Mouse (Mus musculus): ENCODE results near the gene Cbarp. TPM values are rescaled to one million over a fixed set of nuclear protein-coding genes. Genes with fewer than 3 reads are reported as not detected.

The Cbarp gene
- total and polyA plus RNA-seq, 3 experiments, result 0.19 to 2.4 (median 2.3) TPM

GRCm38 (mm10) chr10:80123932-80124562, 16.6 kb downstream of the Cbarp start:
- Histone ChIP-seq H3K9me3 (replicated peaks; ENCODE audit: low read length) (no peaks in the 10 kb centered on the region), H3K27me3 (replicated peaks) (no peaks in the 10 kb centered on the region), H3K36me3 (replicated peaks in 1 of 2; ENCODE audit: control insufficient read depth in 1 of 2, insufficient read depth in 1 of 2, low read length in 1 of 2) (peaks cover 82 to 94% of the 10 kb centered on the region in 2 experiments), H3K27ac (ENCODE audit: insufficient read depth, low read depth) (no peak overlapping the region), H3K4me2 (ENCODE audit: insufficient read depth, low read depth, poor library complexity, severe bottlenecking) (no peak overlapping the region), H3K79me2 (replicated peaks; ENCODE audit: control insufficient read depth, extremely low read depth, insufficient read depth, poor library complexity, severe bottlenecking) (peaks cover 56% of the 10 kb centered on the region), H3K9ac (ENCODE audit: insufficient read depth, low read depth) (no peak overlapping the region), H3K4me1 (ENCODE audit: control insufficient read depth in 1 of 2, insufficient read depth in 2 of 2) (peaks cover 9 to 26% of the 10 kb centered on the region in 2 experiments), H3K4me3 (replicated peaks in 1 of 3; ENCODE audit: low read depth in 2 of 3, low read length in 2 of 3, poor library complexity in 1 of 3) (no peak overlapping the region)
- no peak for DNase-seq (ENCODE audit: extremely low read depth)
- in situ Hi-C loops (cut with MboI; ENCODE audit: low pct_ligation_motif_present, low pct_unique_long_range_greater_than_20kb, low sequenced_read_pairs), result no loop called here
- TF ChIP-seq E2F4 (IDR thresholded peaks at IDR 0.05; ENCODE audit: insufficient replicate concordance, low read depth, low read length), result no peak
- no peak for TF ChIP-seq MYC (IDR thresholded peaks at IDR 0.05; ENCODE audit: low read depth, low read length)
- no peak for TF ChIP-seq POLR2A (IDR thresholded peaks at IDR 0.05; ENCODE audit: low read depth, low read length)
- no peak for TF ChIP-seq CTCF (conservative IDR thresholded peaks at IDR 0.05 in 1 of 2, IDR thresholded peaks at IDR 0.05 in 1 of 2; ENCODE audit: low read depth in 2 of 2, low read length in 2 of 2)
- no peak for TF ChIP-seq ZC3H11A (IDR thresholded peaks at IDR 0.05; ENCODE audit: low read depth, low read length)
- TF ChIP-seq USF2 (conservative IDR thresholded peaks at IDR 0.05; ENCODE audit: low read depth, low read length), result no peak
- no peak for TF ChIP-seq RCOR1 (conservative IDR thresholded peaks at IDR 0.05; ENCODE audit: low read depth, low read length)
- no peak for TF ChIP-seq JUN (IDR thresholded peaks at IDR 0.05; ENCODE audit: insufficient read depth, low read depth, low read length)
- TF ChIP-seq HCFC1 (IDR thresholded peaks at IDR 0.05; ENCODE audit: low read depth, low read length), result no peak
- TF ChIP-seq MAZ (IDR thresholded peaks at IDR 0.05; ENCODE audit: low read depth, low read length), result no peak
- no peak for TF ChIP-seq PAX5 (IDR thresholded peaks at IDR 0.05; ENCODE audit: low read length)
- dilution Hi-C loops (cut with MboI; ENCODE audit: extremely low pct_ligation_motif_present, extremely low pct_unique_long_range_greater_than_20kb, low sequenced_read_pairs), result no loop called here

GRCm38 (mm10) chr10:80121639-80122038, 19.0 kb downstream of the Cbarp start:
- no peaks in the 10 kb centered on the region for H3K27me3 ChIP-seq (replicated peaks)
- peaks cover 80% of the 10 kb centered on the region for H3K79me2 ChIP-seq (replicated peaks; ENCODE audit: control insufficient read depth, extremely low read depth, insufficient read depth, poor library complexity, severe bottlenecking)
- peaks cover 71 to 89% of the 10 kb centered on the region in 2 experiments for H3K36me3 ChIP-seq (replicated peaks in 1 of 2; ENCODE audit: control insufficient read depth in 1 of 2, insufficient read depth in 1 of 2, low read length in 1 of 2)
- no peak for TF ChIP-seq MEF2A (IDR thresholded peaks at IDR 0.05; ENCODE audit: borderline replicate concordance, low read depth, low read length)
- TF ChIP-seq ZNF384 (IDR thresholded peaks at IDR 0.05; ENCODE audit: low read depth, low read length), result no peak
- no peak for TF ChIP-seq NELFE (IDR thresholded peaks at IDR 0.05; ENCODE audit: low read depth, low read length)
- no peak for TF ChIP-seq E2F4 (IDR thresholded peaks at IDR 0.05; ENCODE audit: insufficient replicate concordance, low read depth, low read length)
- TF ChIP-seq IRF4 (IDR thresholded peaks at IDR 0.05; ENCODE audit: low read depth, low read length), result no peak
- no peak for TF ChIP-seq MAX (IDR thresholded peaks at IDR 0.05; ENCODE audit: low read length)
- TF ChIP-seq BHLHE40 (IDR thresholded peaks at IDR 0.05; ENCODE audit: low read depth, low read length), result no peak
- TF ChIP-seq MAFK (IDR thresholded peaks at IDR 0.05; ENCODE audit: insufficient replicate concordance, low read length), result no peak
- no peak for TF ChIP-seq RCOR1 (conservative IDR thresholded peaks at IDR 0.05; ENCODE audit: low read depth, low read length)
- no peak for TF ChIP-seq ELF1 (IDR thresholded peaks at IDR 0.05; ENCODE audit: low read depth, low read length)
- TF ChIP-seq EP300 (IDR thresholded peaks at IDR 0.05; ENCODE audit: low read length), result no peak
- no peak for TF ChIP-seq MAZ (IDR thresholded peaks at IDR 0.05; ENCODE audit: low read depth, low read length)
- TF ChIP-seq NRF1 (IDR thresholded peaks at IDR 0.05; ENCODE audit: low read depth, low read length), result no peak
- TF ChIP-seq USF2 (conservative IDR thresholded peaks at IDR 0.05; ENCODE audit: low read depth, low read length), result no peak
- TF ChIP-seq POLR2A (IDR thresholded peaks at IDR 0.05; ENCODE audit: low read depth, low read length), result no peak
- no peak for TF ChIP-seq SIN3A (IDR thresholded peaks at IDR 0.05; ENCODE audit: low read length)
- TF ChIP-seq PAX5 (IDR thresholded peaks at IDR 0.05; ENCODE audit: low read length), result no peak
- TF ChIP-seq CHD2 (IDR thresholded peaks at IDR 0.05; ENCODE audit: low read length), result no peak
- peaks cover 19 to 44% of the 10 kb centered on the region in 2 experiments for H3K4me1 ChIP-seq (ENCODE audit: control insufficient read depth in 1 of 2, insufficient read depth in 2 of 2)
- dilution Hi-C loops (cut with MboI; ENCODE audit: extremely low pct_ligation_motif_present, extremely low pct_unique_long_range_greater_than_20kb, low sequenced_read_pairs), result no loop called here
- no peak overlapping the region for H3K4me3 ChIP-seq (replicated peaks in 1 of 3; ENCODE audit: low read depth in 2 of 3, low read length in 2 of 3, poor library complexity in 1 of 3)
- H3K27ac ChIP-seq (ENCODE audit: insufficient read depth, low read depth), result no peak overlapping the region
- H3K4me2 ChIP-seq (ENCODE audit: insufficient read depth, low read depth, poor library complexity, severe bottlenecking), result no peak overlapping the region
- in situ Hi-C loops (cut with MboI; ENCODE audit: low pct_ligation_motif_present, low pct_unique_long_range_greater_than_20kb, low sequenced_read_pairs), result no loop called here
- no peak for DNase-seq (ENCODE audit: extremely low read depth)
- no peaks in the 10 kb centered on the region for H3K9me3 ChIP-seq (replicated peaks; ENCODE audit: low read length)
- no peak overlapping the region for H3K9ac ChIP-seq (ENCODE audit: insufficient read depth, low read depth)
